Mouse (Mus musculus) testis, adult 2 months (tissue): ENCODE results near the gene C3ar1.

Experiments used
- CTCF ChIP-seq: fragments of 200-500 bp; IDR thresholded peaks from 2 replicates; pipeline ENCODE4 v1.5.1; 2012; ENCODE audit warnings: low read depth, mild to moderate bottlenecking, inconsistent platforms, low read length, moderate library complexity; ENCODE audit not compliant: control insufficient read depth, insufficient read depth, insufficient replicate concordance
- POLR2A ChIP-seq: fragments of 200-500 bp; IDR thresholded peaks from 2 replicates; pipeline ENCODE4 v1.6.1; 2012; ENCODE audit warnings: low read depth, mild to moderate bottlenecking, inconsistent platforms, low read length, moderate library complexity; ENCODE audit not compliant: control insufficient read depth

- no peak for TF ChIP-seq POLR2A
- no peak for TF ChIP-seq CTCF
These were observed 55.2 kb downstream of the C3ar1 start for GRCm38 (mm10) chr6:122800640-122801300.
